Mouse (Mus musculus): ENCODE results near the gene Lilr4b. TPM values are rescaled to one million over a fixed set of nuclear protein-coding genes. Genes with fewer than 3 reads are reported as not detected.
"Not testable (repeated sequence)": the region's sequence is repeated elsewhere in the genome, so short reads cannot be mapped to it uniquely, and the experiment has no call there.

Lilr4b gene
- polyA plus RNA-seq (2016; fragmentation: Nextera tagmentation; extraction: Ambion mirVana), result not detected in 2 replicates

DNA sequence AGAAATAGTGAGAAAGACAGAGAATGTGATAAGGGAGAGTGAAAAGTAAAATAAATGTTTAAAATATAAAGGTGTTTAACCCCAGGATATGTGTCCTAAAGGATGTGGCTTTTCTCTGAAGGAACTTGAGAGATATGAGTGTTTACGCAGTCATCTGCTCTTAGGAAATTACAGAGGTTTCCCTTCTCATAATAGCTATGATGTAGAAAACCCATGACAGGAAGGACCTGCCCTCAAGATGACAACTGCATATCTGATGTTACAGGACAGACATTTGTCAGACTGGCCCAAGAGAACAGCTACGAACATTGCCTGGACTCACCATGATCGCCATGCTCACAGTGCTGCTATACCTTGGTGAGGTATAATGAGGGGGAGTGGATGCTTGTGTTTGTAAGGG, at the start of gene Lilr4b, which contains the start of gene Gm49339:
Gene Lilr4b (plus strand): TSS at position 236 of the 400 bp plus-strand sequence.
Gene Gm49339 (plus strand): TSS at position 216 of the 400 bp plus-strand sequence.
- DNase-seq (ENCODE audit: low spot score); H3K27me3 ChIP-seq (ENCODE audit: insufficient read depth, poor library complexity, severe bottlenecking); H3K27ac ChIP-seq; H3K36me3 ChIP-seq; H3K4me1 ChIP-seq; H3K9me3 ChIP-seq; H3K4me3 ChIP-seq: not testable (repeated sequence)
- 96% methylated on average over 1 of the region's 3 CpGs for WGBS

DNA sequence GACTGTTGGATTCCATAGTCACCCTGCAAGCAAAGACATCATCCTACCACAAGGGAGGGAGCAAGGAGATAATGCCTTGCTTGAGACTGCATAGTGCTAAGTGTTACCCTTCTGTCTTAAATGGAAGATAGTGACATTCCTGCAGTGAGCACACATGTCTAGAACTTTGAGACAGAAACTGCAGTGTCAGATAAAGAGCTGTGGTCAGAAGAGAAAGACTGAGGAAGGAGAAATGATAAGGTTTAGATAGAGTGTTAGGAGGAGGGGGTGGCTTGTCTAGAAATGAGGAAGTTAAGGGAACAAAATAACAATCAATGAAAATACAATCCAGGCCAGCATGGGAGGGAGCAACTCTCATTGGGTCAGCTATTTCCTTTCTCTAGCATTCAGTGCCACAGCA, 47.5 kb upstream of the Lilr4b start:
- Histone ChIP-seq H3K4me1 (no peaks in the 10 kb centered on the region), H3K9me3 (no peaks in the 10 kb centered on the region), H3K27ac (no peak overlapping the region), H3K4me3 (no peak overlapping the region), H3K36me3 (no peaks in the 10 kb centered on the region), H3K27me3 (ENCODE audit: insufficient read depth, poor library complexity, severe bottlenecking) (no peaks in the 10 kb centered on the region)
- DNase-seq (ENCODE audit: low spot score), result no peak

DNA sequence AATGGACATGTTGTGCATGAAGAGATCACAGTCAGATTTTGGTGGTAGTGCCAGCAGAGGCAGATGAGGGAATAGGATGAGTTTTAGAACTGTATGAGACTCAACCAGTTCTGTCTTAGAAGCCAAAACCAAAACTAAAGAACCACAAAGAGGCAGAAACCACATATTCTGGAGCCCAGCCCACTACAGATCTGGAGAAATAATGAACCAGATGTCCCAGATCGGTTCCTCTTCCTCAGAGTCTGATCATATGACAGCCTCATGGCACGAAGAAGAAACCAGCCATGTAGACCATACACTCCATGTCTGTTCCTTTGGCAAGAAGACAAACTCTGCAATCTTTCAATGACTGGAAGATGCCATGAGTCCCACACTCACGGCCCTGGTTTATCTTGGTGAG, 44.7 kb upstream of the Lilr4b start:
- DNase-seq (ENCODE audit: low spot score), result no peak
- H3K27me3 ChIP-seq (ENCODE audit: insufficient read depth, poor library complexity, severe bottlenecking), result no peaks in the 10 kb centered on the region
- H3K27ac ChIP-seq, result no peak overlapping the region
- no peaks in the 10 kb centered on the region for H3K9me3 ChIP-seq
- no peaks in the 10 kb centered on the region for H3K36me3 ChIP-seq
- H3K4me3 ChIP-seq, result no peak overlapping the region
- H3K4me1 ChIP-seq, result no peaks in the 10 kb centered on the region
- WGBS, result 80% methylated on average over 3 of the region's 3 CpGs

DNA sequence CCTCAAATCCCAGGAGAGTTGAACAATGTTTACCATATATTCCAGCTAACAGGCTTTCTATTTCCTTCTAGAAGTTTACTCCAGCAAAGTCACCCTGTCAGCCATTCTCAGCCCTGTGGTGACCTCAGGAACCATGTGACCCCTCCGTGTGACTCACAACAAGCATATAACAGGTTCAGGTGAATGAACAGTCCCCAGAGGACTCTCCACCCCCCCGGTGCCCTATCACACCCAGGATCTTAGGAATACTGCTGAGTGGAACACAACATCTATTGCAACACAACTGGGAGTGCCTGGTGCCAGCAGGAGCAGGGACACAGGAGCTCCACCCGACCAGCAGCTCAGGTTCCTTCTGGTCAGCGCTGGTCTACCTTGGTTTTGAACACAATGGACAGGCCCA, 28.8 kb upstream of the Lilr4b start:
- WGBS, result 74% methylated on average over 4 of the region's 4 CpGs
- Histone ChIP-seq H3K4me3 (no peak overlapping the region), H3K4me1 (no peaks in the 10 kb centered on the region), H3K27me3 (ENCODE audit: insufficient read depth, poor library complexity, severe bottlenecking) (no peaks in the 10 kb centered on the region), H3K36me3 (no peaks in the 10 kb centered on the region), H3K27ac (no peak overlapping the region), H3K9me3 (no peaks in the 10 kb centered on the region)
- no peak for DNase-seq (ENCODE audit: low spot score)

DNA sequence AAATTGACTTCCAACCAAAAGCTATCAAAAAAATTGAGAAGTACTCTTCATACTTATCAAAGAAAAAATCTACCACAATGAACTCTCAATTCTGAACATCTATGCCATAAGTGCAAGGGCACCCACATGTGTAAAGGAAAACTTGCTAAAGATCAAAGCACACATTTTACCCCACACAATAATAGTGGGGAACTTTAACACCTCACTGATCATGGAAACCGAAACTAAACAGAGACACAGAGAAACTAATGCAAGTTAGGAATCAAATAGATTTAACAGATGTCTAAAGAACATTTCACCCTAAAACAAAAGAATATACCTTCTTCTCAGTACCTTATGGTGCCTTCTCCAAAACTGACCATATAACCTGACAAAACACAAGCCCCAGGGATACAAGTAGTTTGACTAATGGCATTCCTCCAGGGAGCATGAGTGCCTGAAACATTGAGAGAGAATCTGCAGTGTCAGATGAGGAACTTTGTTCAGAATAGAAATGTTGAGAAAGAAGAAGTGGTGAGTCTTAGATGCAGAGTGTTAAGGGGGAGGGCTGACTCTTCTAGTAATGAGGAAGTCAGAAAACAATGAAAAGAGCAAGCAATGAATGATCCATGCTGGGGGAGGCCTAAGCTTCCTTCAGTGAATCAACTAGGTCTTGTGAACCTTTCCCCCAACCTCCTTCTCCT, 26.7 kb upstream of the Lilr4b start:
- H3K27ac ChIP-seq, result no peak overlapping the region
- 77% methylated on average over 1 of the region's 1 CpGs for WGBS

DNA sequence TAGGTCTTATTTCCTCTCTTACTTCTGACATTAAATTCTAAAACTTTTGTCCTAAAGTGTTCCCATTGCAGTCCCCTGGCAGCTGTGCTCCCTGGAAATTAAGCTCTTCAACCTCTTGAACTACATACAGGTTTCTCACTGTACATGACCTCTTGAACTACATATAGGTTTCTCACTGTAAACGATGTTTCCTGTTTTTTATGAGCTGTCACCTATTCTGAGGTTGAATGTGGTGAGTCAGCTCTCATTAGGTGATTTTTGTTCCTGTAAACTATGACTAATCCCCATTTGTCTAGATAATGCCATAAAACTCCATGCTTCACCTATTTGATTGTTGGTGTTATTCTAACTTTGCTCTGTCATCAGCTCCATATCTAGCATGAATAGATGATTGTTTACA, 26.1 kb upstream of the Lilr4b start:
- Histone ChIP-seq H3K27ac (no peak overlapping the region), H3K36me3 (no peaks in the 10 kb centered on the region), H3K27me3 (ENCODE audit: insufficient read depth, poor library complexity, severe bottlenecking) (no peaks in the 10 kb centered on the region), H3K4me3 (no peak overlapping the region), H3K9me3 (no peaks in the 10 kb centered on the region), H3K4me1 (no peaks in the 10 kb centered on the region)
- DNase-seq (ENCODE audit: low spot score), result no peak
- WGBS, result 76% methylated on average over 1 of the region's 1 CpGs

More for the DNA sequence above, 26.7 kb upstream of the Lilr4b start:
- Histone ChIP-seq H3K4me3 (no peak overlapping the region), H3K27me3 (ENCODE audit: insufficient read depth, poor library complexity, severe bottlenecking) (no peaks in the 10 kb centered on the region), H3K9me3 (no peaks in the 10 kb centered on the region), H3K4me1 (no peaks in the 10 kb centered on the region), H3K36me3 (no peaks in the 10 kb centered on the region)
- DNase-seq (ENCODE audit: low spot score), result no peak

DNA sequence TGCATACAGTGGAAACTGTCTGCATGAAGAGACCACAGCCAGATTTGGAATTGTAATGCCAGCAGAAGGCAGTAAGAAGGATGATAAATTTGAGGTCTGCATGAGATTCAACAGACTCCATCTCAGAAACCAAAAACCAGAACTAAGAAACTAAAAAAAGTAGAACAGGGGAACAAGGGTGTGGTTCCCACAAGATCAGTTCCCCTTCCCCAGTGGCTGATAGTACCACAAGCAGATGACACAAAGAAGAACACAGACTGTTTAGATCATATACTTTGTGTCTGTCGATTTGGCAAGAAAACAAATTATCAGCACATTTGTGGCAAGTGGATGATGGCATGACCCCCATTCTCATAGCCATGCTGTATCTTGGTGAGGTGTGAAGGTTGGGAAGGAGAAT, 24.7 kb upstream of the Lilr4b start:
- Histone ChIP-seq H3K4me1 (no peaks in the 10 kb centered on the region), H3K36me3 (no peaks in the 10 kb centered on the region), H3K27me3 (ENCODE audit: insufficient read depth, poor library complexity, severe bottlenecking) (no peaks in the 10 kb centered on the region), H3K27ac (no peak overlapping the region), H3K9me3 (no peaks in the 10 kb centered on the region), H3K4me3 (no peak overlapping the region)
- WGBS, result 81% methylated on average over 1 of the region's 1 CpGs
- DNase-seq (ENCODE audit: low spot score), result no peak

DNA sequence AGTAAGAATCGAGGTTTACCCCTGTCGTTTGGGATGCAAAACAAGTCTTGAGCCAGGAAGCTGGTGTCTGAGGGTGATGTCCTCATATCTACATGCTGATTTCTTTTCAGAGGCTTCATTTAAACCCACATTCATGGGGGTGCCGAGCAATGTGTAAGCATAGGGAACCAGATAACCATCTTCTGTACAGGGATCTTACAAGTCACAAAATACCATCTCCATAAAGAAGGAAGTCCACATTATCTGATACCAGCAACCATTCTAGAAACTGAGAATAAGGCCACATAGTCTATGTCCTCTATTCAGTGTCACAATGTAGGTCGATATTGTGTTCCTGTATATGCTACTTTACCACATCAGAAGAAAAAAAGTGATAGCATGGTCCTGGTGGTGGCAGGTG, 24.1 kb upstream of the Lilr4b start:
- Histone ChIP-seq H3K4me1 (no peaks in the 10 kb centered on the region), H3K27ac (no peak overlapping the region), H3K9me3 (no peaks in the 10 kb centered on the region), H3K27me3 (ENCODE audit: insufficient read depth, poor library complexity, severe bottlenecking) (no peaks in the 10 kb centered on the region), H3K4me3 (no peak overlapping the region), H3K36me3 (no peaks in the 10 kb centered on the region)
- DNase-seq (ENCODE audit: low spot score), result no peak
- WGBS, result 70% methylated on average over 4 of the region's 4 CpGs

DNA sequence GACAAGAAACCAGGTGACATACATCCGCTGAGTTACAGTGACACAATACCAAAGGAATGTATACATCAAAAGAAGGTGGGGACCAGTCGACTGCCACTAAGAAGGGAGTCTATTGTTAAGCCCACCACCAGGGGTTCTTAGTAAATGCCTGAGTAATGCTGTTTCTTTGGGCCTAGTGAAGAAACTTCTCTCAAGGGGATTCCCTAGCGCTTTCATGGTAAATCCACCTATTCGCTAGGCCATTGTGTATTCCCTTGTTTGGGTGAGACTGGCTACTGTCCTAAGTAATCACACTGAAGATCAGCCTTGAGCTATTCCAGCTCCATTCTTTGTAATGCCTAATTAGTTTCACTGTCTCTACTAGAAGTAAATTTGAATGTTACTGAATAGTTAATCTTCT, 16.6 kb upstream of the Lilr4b start:
- H3K9me3 ChIP-seq; H3K27me3 ChIP-seq (ENCODE audit: insufficient read depth, poor library complexity, severe bottlenecking); H3K36me3 ChIP-seq; H3K4me3 ChIP-seq; DNase-seq (ENCODE audit: low spot score); H3K27ac ChIP-seq; H3K4me1 ChIP-seq: not testable (repeated sequence)
- 73% methylated on average over 4 of the region's 4 CpGs for WGBS

DNA sequence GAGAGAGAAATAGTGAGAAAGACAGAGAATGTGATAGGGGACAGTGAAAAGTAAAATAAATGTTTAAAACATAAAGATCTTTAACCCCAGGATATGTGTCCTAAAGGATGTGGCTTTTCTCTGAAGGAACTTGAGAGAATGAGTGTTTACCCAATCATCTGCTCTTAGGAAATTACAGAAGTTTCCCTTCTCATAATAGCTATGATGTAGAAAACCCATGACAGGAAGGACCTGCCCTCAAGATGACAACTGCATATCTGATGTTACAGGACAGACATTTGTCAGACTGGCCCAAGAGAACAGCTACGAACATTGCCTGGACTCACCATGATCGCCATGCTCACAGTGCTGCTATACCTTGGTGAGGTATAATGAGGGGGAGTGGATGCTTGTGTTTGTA, 10.3 kb downstream of the Lilr4b start, which contains the start of gene Lilrb4a:
Gene Lilrb4a (plus strand): TSS at position 266 of the 400 bp plus-strand sequence.
- H3K4me3 ChIP-seq; H3K27me3 ChIP-seq (ENCODE audit: insufficient read depth, poor library complexity, severe bottlenecking); H3K9me3 ChIP-seq; H3K27ac ChIP-seq; H3K4me1 ChIP-seq; H3K36me3 ChIP-seq; DNase-seq (ENCODE audit: low spot score): not testable (repeated sequence)
- no CpG with 5 or more reads among the region's 2 CpGs for WGBS

DNA sequence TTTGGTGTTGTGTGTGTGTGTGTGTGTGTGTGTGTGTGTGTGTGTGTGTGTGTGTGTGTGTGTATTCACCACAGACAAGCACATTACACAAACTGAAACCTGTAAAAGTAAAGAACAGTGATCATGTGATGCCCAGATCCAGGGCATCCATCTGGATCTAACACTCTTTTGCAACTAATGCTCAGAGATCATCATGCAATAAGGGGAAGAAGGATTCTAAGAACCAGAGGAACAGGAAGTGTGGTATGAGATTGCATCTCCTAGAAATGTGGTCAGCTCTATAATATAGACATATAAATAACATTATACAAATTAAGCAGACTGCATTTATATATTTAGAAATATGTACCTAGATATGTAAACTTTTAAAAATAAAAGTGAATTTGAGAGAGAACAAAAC, 39.6 kb downstream of the Lilr4b start:
- no peaks in the 10 kb centered on the region for H3K36me3 ChIP-seq
- no peak overlapping the region for H3K4me3 ChIP-seq
- H3K27me3 ChIP-seq (ENCODE audit: insufficient read depth, poor library complexity, severe bottlenecking), result no peaks in the 10 kb centered on the region

DNA sequence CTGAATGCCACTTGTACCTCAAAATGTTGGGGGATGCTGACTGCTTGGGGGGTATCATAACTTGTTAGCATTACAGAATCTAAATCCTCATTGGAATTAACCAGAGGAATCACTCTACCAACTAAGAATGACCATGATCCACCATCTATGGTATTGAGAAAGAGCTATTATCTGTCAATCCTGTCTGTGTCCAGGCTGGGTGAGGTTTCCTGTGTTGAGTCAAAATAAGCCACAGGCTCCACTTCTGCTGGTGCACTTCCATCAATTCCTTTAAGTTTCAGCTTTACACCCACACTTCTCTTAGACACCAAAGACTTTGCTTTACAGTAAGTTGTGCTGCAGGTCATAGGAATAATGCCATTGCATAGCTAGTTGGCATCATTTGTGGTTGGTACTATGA, 41.0 kb downstream of the Lilr4b start:
- no peak overlapping the region for H3K27ac ChIP-seq
- H3K9me3 ChIP-seq, result no peaks in the 10 kb centered on the region
- H3K4me3 ChIP-seq, result no peak overlapping the region
- H3K27me3 ChIP-seq (ENCODE audit: insufficient read depth, poor library complexity, severe bottlenecking), result no peaks in the 10 kb centered on the region
- H3K4me1 ChIP-seq, result no peaks in the 10 kb centered on the region
- H3K36me3 ChIP-seq, result no peaks in the 10 kb centered on the region
- no peak for DNase-seq (ENCODE audit: low spot score)

More for the DNA sequence above, 39.6 kb downstream of the Lilr4b start:
- no peaks in the 10 kb centered on the region for H3K4me1 ChIP-seq
- no peak overlapping the region for H3K27ac ChIP-seq
- DNase-seq (ENCODE audit: low spot score), result no peak
- no peaks in the 10 kb centered on the region for H3K9me3 ChIP-seq

DNA sequence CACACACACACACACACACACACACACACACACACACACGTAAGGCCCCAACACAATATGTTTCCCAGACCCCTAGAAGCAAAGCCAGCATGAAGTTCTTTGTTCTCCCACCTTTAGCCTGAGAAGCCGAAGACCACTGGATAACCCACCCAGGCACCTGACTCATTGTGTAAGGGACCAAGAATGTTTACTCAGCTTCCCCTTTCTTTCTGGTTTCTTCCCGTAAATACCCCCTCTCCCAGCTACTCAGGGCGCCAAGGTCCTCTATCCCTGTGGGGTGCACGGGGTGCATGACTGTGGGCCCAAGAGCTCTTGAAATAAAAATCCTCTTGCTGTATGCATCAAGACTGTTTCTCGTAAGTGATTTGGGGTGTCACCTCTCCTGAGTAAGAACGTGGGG, 45.7 kb downstream of the Lilr4b start:
- no peaks in the 10 kb centered on the region for H3K27me3 ChIP-seq (ENCODE audit: insufficient read depth, poor library complexity, severe bottlenecking)
- 0 out of 2 replicates have a peak, but pooled peaks cover 4% of the 10 kb centered on the region for H3K4me1 ChIP-seq
- WGBS, result 71% methylated on average over 7 of the region's 7 CpGs
- no peak overlapping the region for H3K4me3 ChIP-seq
- H3K9me3 ChIP-seq, result no peaks in the 10 kb centered on the region
- no peak overlapping the region for H3K27ac ChIP-seq
- DNase-seq (ENCODE audit: low spot score), result no peak
- H3K36me3 ChIP-seq, result no peaks in the 10 kb centered on the region

DNA sequence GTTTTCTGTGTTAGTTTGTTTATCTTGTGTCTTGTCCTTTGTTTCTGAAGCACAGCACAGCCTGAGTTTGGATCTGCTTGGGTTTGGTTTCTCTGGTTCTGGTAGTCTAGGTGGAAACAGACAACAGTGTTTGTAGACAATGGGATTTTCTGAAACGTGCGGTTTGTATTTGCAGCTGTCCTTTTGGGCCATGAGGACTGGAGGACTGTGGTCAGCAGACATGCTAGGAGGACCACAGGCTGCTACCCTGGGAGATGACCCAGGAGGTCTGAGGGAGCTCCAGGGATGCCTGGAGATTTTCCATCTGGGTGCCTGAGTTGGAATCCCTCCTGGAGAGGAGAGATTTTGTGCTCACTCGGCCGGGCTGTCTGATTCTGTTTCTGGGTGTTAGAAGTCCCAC, 46.2 kb downstream of the Lilr4b start:
- WGBS, result 72% methylated on average over 4 of the region's 4 CpGs
- H3K27me3 ChIP-seq (ENCODE audit: insufficient read depth, poor library complexity, severe bottlenecking), result no peaks in the 10 kb centered on the region
- no peaks in the 10 kb centered on the region for H3K36me3 ChIP-seq
- 0 out of 2 replicates have a peak, but pooled peaks cover 4% of the 10 kb centered on the region for H3K4me1 ChIP-seq
- no peak overlapping the region for H3K4me3 ChIP-seq
- H3K9me3 ChIP-seq, result no peaks in the 10 kb centered on the region
- no peak overlapping the region for H3K27ac ChIP-seq
- no peak for DNase-seq (ENCODE audit: low spot score)

All from heart, embryonic 10.5 days (tissue).